Mouse (Mus musculus) liver, embryonic 14.5 days (tissue): ENCODE measurements around the gene 4930430F08Rik.

Experiments
- CTCF ChIP-seq: IDR thresholded peaks from 2 replicates; pipeline ENCODE4 v1.5.1; 2016; ENCODE audit warnings: antibody characterized with exemption, low read depth, control low read depth
- EP300 ChIP-seq: IDR thresholded peaks from 2 replicates; pipeline ENCODE4 v1.6.1; 2016; ENCODE audit warnings: antibody characterized with exemption, low read depth

- TF ChIP-seq CTCF (no peak), EP300 (peak; percentile 93)
Measured at GRCm38 (mm10) chr10:100574505-100575149, 15.6 kb downstream of the 4930430F08Rik start.
